Mouse (Mus musculus): Measurements from ENCODE around the gene Fyn. TPM values are rescaled to one million over a fixed set of nuclear protein-coding genes. Genes with fewer than 3 reads are reported as not detected.
A peak's percentile ranks its signal among the peaks of the same experiment; 100 is the strongest.

Gene Fyn
- total and polyA plus RNA-seq, 2 experiments, result 4.4 to 5.6 TPM

DNA sequence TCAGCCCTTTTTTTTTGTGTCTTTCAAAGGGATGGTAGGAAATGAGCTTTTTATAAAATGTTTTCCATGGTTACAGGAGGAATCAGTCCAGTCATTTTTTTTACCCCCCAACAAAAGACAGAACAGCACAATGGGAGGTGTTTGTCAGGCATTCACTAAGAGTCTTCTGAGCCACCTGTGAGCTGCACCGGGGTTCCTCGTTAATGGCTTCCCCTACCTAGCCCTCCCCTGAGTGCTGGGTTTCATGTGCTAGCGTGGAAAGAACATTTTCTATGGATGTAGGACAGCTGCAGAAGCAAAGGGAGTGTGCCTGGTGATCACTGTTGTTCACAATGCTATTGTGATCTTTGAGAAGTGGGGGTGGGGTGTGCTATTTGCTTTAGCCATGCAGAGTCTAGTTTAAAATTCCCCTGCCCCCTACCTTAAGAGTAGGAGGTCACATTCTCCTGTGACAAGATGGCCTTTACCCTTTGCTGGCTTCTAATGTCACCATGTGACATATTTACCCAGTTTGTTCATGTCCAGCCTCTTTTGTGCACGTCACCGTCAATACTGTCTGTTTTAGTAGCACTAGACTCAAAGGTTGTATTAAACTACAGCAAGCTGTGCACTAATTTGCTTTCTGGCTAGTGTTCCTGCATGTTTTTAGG, 11.2 kb downstream of the Fyn start:
- DNase-seq (ENCODE audit: extremely low read depth, low read depth, low spot score), result peak; percentile 81
- H3K9ac ChIP-seq (ENCODE audit: low read depth, low read length), result no peak overlapping the region
- no peak overlapping the region for H3K27ac ChIP-seq (replicated peaks; ENCODE audit: insufficient read depth, low read depth, low read length)
- peaks cover 8% of the 10 kb centered on the region; the same call in 1 of the 2 replicates for H3K79me2 ChIP-seq (ENCODE audit: control insufficient read depth, insufficient read depth, low read length)
- TF ChIP-seq POLR2A (IDR thresholded peaks at IDR 0.05; ENCODE audit: extremely low read depth, insufficient read depth, low read length), result no peak
- H3K36me3 ChIP-seq (ENCODE audit: control insufficient read depth, insufficient read depth, low read length), result no peaks in the 10 kb centered on the region
- no peaks in the 10 kb centered on the region for H3K27me3 ChIP-seq (ENCODE audit: control insufficient read depth, insufficient read depth, low read length)
- peaks cover 16% of the 10 kb centered on the region for H3K4me1 ChIP-seq (ENCODE audit: control insufficient read depth, insufficient read depth, low read length)
- WGBS, result 37% methylated on average over 5 of the region's 5 CpGs
- no peak overlapping the region for H3K4me3 ChIP-seq (ENCODE audit: insufficient read depth, low read depth, low read length)

DNA sequence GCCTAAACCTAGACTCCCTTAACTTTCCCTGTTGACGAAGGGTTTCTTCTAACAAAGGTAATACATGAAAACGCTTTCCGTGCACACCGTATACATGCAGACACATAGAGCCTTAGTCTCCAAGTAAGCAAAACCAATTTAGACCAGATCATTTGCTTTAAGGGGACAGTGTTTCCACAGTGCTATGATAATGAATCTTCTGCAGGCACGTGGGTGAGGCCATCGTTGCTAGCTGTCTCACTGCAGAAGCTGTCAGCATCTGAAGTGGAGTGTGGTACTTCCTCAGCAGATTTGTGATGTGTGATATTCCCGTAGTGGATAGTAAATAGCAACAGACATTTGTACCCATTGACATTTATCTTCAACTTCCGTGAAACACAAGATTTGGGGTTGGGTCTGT, 16.6 kb downstream of the Fyn start:
- H3K9ac ChIP-seq (ENCODE audit: low read depth, low read length), result no peak overlapping the region
- no peak for DNase-seq (ENCODE audit: extremely low read depth, low read depth, low spot score)
- H3K4me1 ChIP-seq (ENCODE audit: control insufficient read depth, insufficient read depth, low read length), result peaks cover 4% of the 10 kb centered on the region; the same call in 1 of the 2 replicates
- TF ChIP-seq CTCF (IDR thresholded peaks at IDR 0.05; ENCODE audit: low read depth, low read length) (no peak), POLR2A (IDR thresholded peaks at IDR 0.05; ENCODE audit: extremely low read depth, insufficient read depth, low read length) (no peak)
- H3K36me3 ChIP-seq (ENCODE audit: control insufficient read depth, insufficient read depth, low read length), result no peaks in the 10 kb centered on the region
- no peak overlapping the region for H3K4me3 ChIP-seq (ENCODE audit: insufficient read depth, low read depth, low read length)
- H3K79me2 ChIP-seq (ENCODE audit: control insufficient read depth, insufficient read depth, low read length), result peaks cover 5% of the 10 kb centered on the region; the same call in 1 of the 2 replicates
- WGBS, result 81% methylated on average over 8 of the region's 8 CpGs
- no peak overlapping the region for H3K27ac ChIP-seq (replicated peaks; ENCODE audit: insufficient read depth, low read depth, low read length)
- no peaks in the 10 kb centered on the region for H3K27me3 ChIP-seq (ENCODE audit: control insufficient read depth, insufficient read depth, low read length)

DNA sequence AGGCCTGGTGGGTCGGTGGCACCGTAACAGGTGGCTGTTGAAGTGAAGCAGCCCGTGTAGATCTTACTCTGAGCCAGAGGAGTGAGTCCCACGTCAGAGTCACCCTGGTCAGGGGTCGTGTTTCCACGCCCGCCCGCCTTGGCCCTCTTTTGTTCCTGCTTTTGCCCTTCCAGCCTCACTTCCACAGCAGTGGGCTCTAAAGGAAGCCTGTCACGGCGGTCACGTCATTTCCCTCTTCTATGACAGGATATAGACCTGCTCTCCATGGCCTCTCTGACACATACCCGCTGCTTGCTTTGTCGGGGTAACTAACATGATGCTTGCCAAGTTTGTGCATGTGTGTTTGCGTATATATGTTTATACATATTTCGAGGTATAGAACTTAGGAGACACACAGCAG, 17.5 kb downstream of the Fyn start:
- H3K27ac ChIP-seq (replicated peaks; ENCODE audit: insufficient read depth, low read depth, low read length), result peak overlapping the region; percentile 18; the same call in 1 of the 2 replicates
- 72% methylated on average over 15 of the region's 15 CpGs for WGBS
- TF ChIP-seq POLR2A (IDR thresholded peaks at IDR 0.05; ENCODE audit: extremely low read depth, insufficient read depth, low read length) (no peak), CTCF (IDR thresholded peaks at IDR 0.05; ENCODE audit: low read depth, low read length) (no peak)
- no peaks in the 10 kb centered on the region for H3K36me3 ChIP-seq (ENCODE audit: control insufficient read depth, insufficient read depth, low read length)
- H3K79me2 ChIP-seq (ENCODE audit: control insufficient read depth, insufficient read depth, low read length), result peaks cover under 1% of the 10 kb centered on the region; the same call in 1 of the 2 replicates
- no peak for DNase-seq (ENCODE audit: extremely low read depth, low read depth, low spot score)
- H3K27me3 ChIP-seq (ENCODE audit: control insufficient read depth, insufficient read depth, low read length), result no peaks in the 10 kb centered on the region
- H3K4me3 ChIP-seq (ENCODE audit: insufficient read depth, low read depth, low read length), result no peak overlapping the region
- H3K9ac ChIP-seq (ENCODE audit: low read depth, low read length), result no peak overlapping the region
- H3K4me1 ChIP-seq (ENCODE audit: control insufficient read depth, insufficient read depth, low read length), result peaks cover 2% of the 10 kb centered on the region; the same call in 1 of the 2 replicates

DNA sequence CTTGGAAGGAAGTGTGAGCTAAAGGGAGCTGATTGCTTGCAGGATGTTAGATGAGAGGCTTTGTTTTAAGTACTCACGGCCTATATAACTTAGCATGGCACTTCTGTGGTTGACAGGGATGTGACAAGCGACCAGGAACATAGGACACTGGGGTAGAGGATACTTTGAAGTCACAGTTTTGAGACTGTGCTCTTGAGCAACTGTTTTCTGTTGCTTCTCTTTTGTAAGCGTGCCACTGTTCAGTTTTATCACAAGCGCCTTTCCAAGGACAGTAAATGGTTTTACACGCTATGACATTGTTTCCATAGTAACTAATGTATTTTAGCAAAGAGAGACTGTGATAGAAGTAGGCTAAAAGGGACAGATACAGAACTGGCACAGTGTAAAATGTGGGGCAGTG, 18.4 kb downstream of the Fyn start:
- no peak for DNase-seq (ENCODE audit: extremely low read depth, low read depth, low spot score)
- TF ChIP-seq CTCF (IDR thresholded peaks at IDR 0.05; ENCODE audit: low read depth, low read length) (no peak), POLR2A (IDR thresholded peaks at IDR 0.05; ENCODE audit: extremely low read depth, insufficient read depth, low read length) (no peak)
- Histone ChIP-seq H3K9ac (ENCODE audit: low read depth, low read length) (no peak overlapping the region), H3K27me3 (ENCODE audit: control insufficient read depth, insufficient read depth, low read length) (no peaks in the 10 kb centered on the region), H3K79me2 (ENCODE audit: control insufficient read depth, insufficient read depth, low read length) (no peaks in the 10 kb centered on the region; the same call in 1 of the 2 replicates), H3K4me3 (ENCODE audit: insufficient read depth, low read depth, low read length) (no peak overlapping the region), H3K27ac (replicated peaks; ENCODE audit: insufficient read depth, low read depth, low read length) (no peak overlapping the region), H3K4me1 (ENCODE audit: control insufficient read depth, insufficient read depth, low read length) (peaks cover 2% of the 10 kb centered on the region; the same call in 1 of the 2 replicates), H3K36me3 (ENCODE audit: control insufficient read depth, insufficient read depth, low read length) (no peaks in the 10 kb centered on the region)
- 60% methylated on average over 5 of the region's 5 CpGs for WGBS

DNA sequence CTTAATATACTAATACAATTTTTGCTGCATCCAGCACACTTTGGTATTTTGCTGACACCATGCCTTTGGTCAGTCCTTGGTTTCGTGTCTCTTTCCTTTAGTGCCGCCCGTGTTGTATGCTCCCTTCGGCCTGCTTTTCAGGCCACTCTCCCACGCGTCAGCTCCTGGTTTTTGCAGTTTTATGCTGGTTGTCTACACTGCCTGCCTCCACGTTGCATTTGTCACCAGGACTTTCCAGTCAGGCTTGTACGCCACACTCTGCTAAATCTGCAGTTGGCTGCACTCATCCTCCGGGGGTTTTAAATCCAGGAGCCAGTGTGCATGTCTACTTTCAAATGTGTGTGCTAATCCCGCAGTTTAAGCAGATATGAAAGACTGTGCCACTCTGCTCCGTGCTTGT, 18.9 kb downstream of the Fyn start:
- H3K79me2 ChIP-seq (ENCODE audit: control insufficient read depth, insufficient read depth, low read length), result no peaks in the 10 kb centered on the region; the same call in 1 of the 2 replicates
- WGBS, result 79% methylated on average over 11 of the region's 11 CpGs
- TF ChIP-seq CTCF (IDR thresholded peaks at IDR 0.05; ENCODE audit: low read depth, low read length) (no peak), POLR2A (IDR thresholded peaks at IDR 0.05; ENCODE audit: extremely low read depth, insufficient read depth, low read length) (no peak)
- peaks cover 2% of the 10 kb centered on the region; the same call in 1 of the 2 replicates for H3K4me1 ChIP-seq (ENCODE audit: control insufficient read depth, insufficient read depth, low read length)
- DNase-seq (ENCODE audit: extremely low read depth, low read depth, low spot score), result no peak
- no peak overlapping the region for H3K27ac ChIP-seq (replicated peaks; ENCODE audit: insufficient read depth, low read depth, low read length)
- no peak overlapping the region for H3K4me3 ChIP-seq (ENCODE audit: insufficient read depth, low read depth, low read length)
- H3K36me3 ChIP-seq (ENCODE audit: control insufficient read depth, insufficient read depth, low read length), result no peaks in the 10 kb centered on the region
- no peaks in the 10 kb centered on the region for H3K27me3 ChIP-seq (ENCODE audit: control insufficient read depth, insufficient read depth, low read length)
- H3K9ac ChIP-seq (ENCODE audit: low read depth, low read length), result no peak overlapping the region

DNA sequence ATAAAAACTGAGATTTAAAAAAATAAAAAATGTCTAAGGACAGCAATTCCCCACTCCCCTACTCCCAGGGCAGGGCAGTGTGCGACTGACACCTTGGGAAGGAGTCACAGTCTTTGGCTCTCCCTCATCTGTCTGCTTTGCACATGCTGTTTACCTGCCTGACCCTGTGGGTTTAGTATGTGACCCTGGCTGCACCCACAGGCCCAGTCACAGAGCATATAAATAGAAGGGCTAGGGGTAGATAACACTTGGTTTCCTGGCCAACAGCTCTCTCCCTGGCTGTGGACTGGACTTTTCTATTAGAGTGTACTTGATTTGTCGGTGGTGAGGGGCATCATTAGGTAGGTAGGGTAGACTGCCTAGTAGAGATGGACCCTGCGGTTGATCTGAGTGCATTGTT, 19.5 kb downstream of the Fyn start:
- Histone ChIP-seq H3K79me2 (ENCODE audit: control insufficient read depth, insufficient read depth, low read length) (no peaks in the 10 kb centered on the region; the same call in 1 of the 2 replicates), H3K4me3 (ENCODE audit: insufficient read depth, low read depth, low read length) (no peak overlapping the region), H3K4me1 (ENCODE audit: control insufficient read depth, insufficient read depth, low read length) (peaks cover 2% of the 10 kb centered on the region; the same call in 1 of the 2 replicates), H3K27me3 (ENCODE audit: control insufficient read depth, insufficient read depth, low read length) (no peaks in the 10 kb centered on the region), H3K27ac (replicated peaks; ENCODE audit: insufficient read depth, low read depth, low read length) (no peak overlapping the region), H3K9ac (ENCODE audit: low read depth, low read length) (no peak overlapping the region), H3K36me3 (ENCODE audit: control insufficient read depth, insufficient read depth, low read length) (no peaks in the 10 kb centered on the region)
- TF ChIP-seq CTCF (IDR thresholded peaks at IDR 0.05; ENCODE audit: low read depth, low read length), result no peak
- no peak for TF ChIP-seq POLR2A (IDR thresholded peaks at IDR 0.05; ENCODE audit: extremely low read depth, insufficient read depth, low read length)
- DNase-seq (ENCODE audit: extremely low read depth, low read depth, low spot score), result no peak
- 43% methylated on average over 3 of the region's 3 CpGs for WGBS
